Mouse (Mus musculus) MEL (cell line): Measurements from ENCODE around the gene Cdkal1. TPM values are rescaled to one million over a fixed set of nuclear protein-coding genes. Genes with fewer than 3 reads are reported as not detected.

Experiments
- DNase-seq: peaks from one replicate; pipeline ENCODE4 v3.0.0; 2011; ENCODE audit warnings: low read depth, low spot score
- H3K27ac ChIP-seq: 2 replicates; pipeline ENCODE4 v1.5.1; 2012; ENCODE audit warnings: low read depth, mild to moderate bottlenecking, control low read depth, low read length, moderate library complexity; ENCODE audit not compliant: control insufficient read depth
- H3K27me3 ChIP-seq, 2 experiments: fragments of 150-350 bp in 1 of 2; sonication (generic) in 1 of 2; 2 replicates each; pipeline ENCODE4 v1.6.1; 2012; ENCODE audit warnings: low read length in 2 of 2, mild to moderate bottlenecking in 2 of 2, improper control_type of control experiment in 1 of 2, moderate library complexity in 1 of 2; ENCODE audit not compliant: insufficient read depth in 2 of 2, control insufficient read depth in 1 of 2
- H3K36me3 ChIP-seq, 2 experiments: 2 replicates each; pipeline ENCODE4 v1.6.1; 2012 to 2014; ENCODE audit warnings: low read length in 2 of 2, improper control_type of control experiment in 1 of 2, inconsistent platforms in 1 of 2, mild to moderate bottlenecking in 1 of 2; ENCODE audit not compliant: insufficient read depth in 2 of 2, control insufficient read depth in 1 of 2
- H3K4me1 ChIP-seq, 2 experiments: fragments of 150-350 bp in 1 of 2; sonication (generic) in 1 of 2; 2 replicates each; pipeline ENCODE4 v1.6.1; 2012; ENCODE audit warnings: low read length in 2 of 2, improper control_type of control experiment in 1 of 2, mild to moderate bottlenecking in 1 of 2; ENCODE audit not compliant: insufficient read depth in 2 of 2, control insufficient read depth in 1 of 2
- H3K4me3 ChIP-seq, 2 experiments: fragments of 150-350 bp in 1 of 2; sonication (generic) in 1 of 2; 2 replicates each; pipeline ENCODE4 v1.5.1; 2012; ENCODE audit warnings: low read depth in 2 of 2, low read length in 2 of 2, mild to moderate bottlenecking in 2 of 2, moderate library complexity in 2 of 2, control low read depth in 1 of 2, improper control_type of control experiment in 1 of 2; ENCODE audit not compliant: control insufficient read depth in 1 of 2, insufficient read depth in 1 of 2
- H3K79me2 ChIP-seq: 2 replicates; pipeline ENCODE4 v1.6.1; 2012; ENCODE audit warnings: mild to moderate bottlenecking, low read length, moderate library complexity; ENCODE audit not compliant: control insufficient read depth, poor library complexity, insufficient read depth
- H3K9ac ChIP-seq: 2 replicates; pipeline ENCODE4 v1.6.1; 2012; ENCODE audit warnings: low read depth, mild to moderate bottlenecking, control low read depth, low read length, moderate library complexity; ENCODE audit not compliant: control insufficient read depth, poor library complexity, severe bottlenecking
- H3K9me3 ChIP-seq: fragments of 150-350 bp; sonication (generic); replicated peaks from 2 replicates; pipeline ENCODE4 v1.6.1; 2012; ENCODE audit warnings: mild to moderate bottlenecking, low read length, improper control_type of control experiment, moderate library complexity; ENCODE audit not compliant: insufficient read depth
- CHD2 ChIP-seq: IDR thresholded peaks from 2 replicates; pipeline ENCODE4 v1.6.1; 2011; ENCODE audit warnings: low read length, improper control_type of control experiment
- CTCF ChIP-seq, 3 experiments: IDR thresholded peaks in 2 of 3; conservative IDR thresholded peaks in 1 of 3; 2 replicates each; pipeline ENCODE4 v1.5.1; 2011 to 2012; ENCODE audit warnings: low read length in 3 of 3, low read depth in 2 of 3, mild to moderate bottlenecking in 2 of 3, improper control_type of control experiment in 1 of 3, inconsistent platforms in 1 of 3, mixed read lengths in 1 of 3, moderate library complexity in 1 of 3; ENCODE audit not compliant: control insufficient read depth in 1 of 3, insufficient read depth in 1 of 3, poor library complexity in 1 of 3, severe bottlenecking in 1 of 3
- E2F4 ChIP-seq: IDR thresholded peaks from 2 replicates; pipeline ENCODE4 v1.6.1; 2011; ENCODE audit warnings: low read depth, low read length, improper control_type of control experiment, borderline replicate concordance
- GABPA ChIP-seq: IDR thresholded peaks from 2 replicates; pipeline ENCODE4 v1.6.1; 2012; ENCODE audit warnings: low read depth, mild to moderate bottlenecking, inconsistent platforms, low read length, improper control_type of control experiment, moderate library complexity
- MAFK ChIP-seq: IDR thresholded peaks from 2 replicates; pipeline ENCODE4 v1.6.1; 2011; ENCODE audit warnings: low read depth, mild to moderate bottlenecking, low read length, improper control_type of control experiment, borderline replicate concordance
- MAX ChIP-seq: IDR thresholded peaks from 2 replicates; pipeline ENCODE4 v1.6.1; 2011; ENCODE audit warnings: low read length, improper control_type of control experiment
- MAZ ChIP-seq: IDR thresholded peaks from 2 replicates; pipeline ENCODE4 v1.6.1; 2012; ENCODE audit warnings: low read depth, mild to moderate bottlenecking, inconsistent platforms, low read length, improper control_type of control experiment
- MXI1 ChIP-seq: IDR thresholded peaks from 2 replicates; pipeline ENCODE4 v1.6.1; 2011; ENCODE audit warnings: mild to moderate bottlenecking, low read depth, low read length, improper control_type of control experiment
- NRF1 ChIP-seq: IDR thresholded peaks from 2 replicates; pipeline ENCODE4 v1.6.1; 2014; ENCODE audit warnings: low read depth, mild to moderate bottlenecking, inconsistent platforms, low read length, improper control_type of control experiment, moderate library complexity; ENCODE audit not compliant: poor library complexity, insufficient read depth, severe bottlenecking
- POLR2A ChIP-seq, 2 experiments: IDR thresholded peaks; 2 replicates each; pipeline ENCODE4 v1.6.1; 2011 to 2012; ENCODE audit warnings: low read length in 2 of 2, mild to moderate bottlenecking in 2 of 2, control low read depth in 1 of 2, improper control_type of control experiment in 1 of 2, low read depth in 1 of 2, moderate library complexity in 1 of 2; ENCODE audit not compliant: control insufficient read depth in 1 of 2, insufficient read depth in 1 of 2, poor library complexity in 1 of 2
- SIN3A ChIP-seq: IDR thresholded peaks from 2 replicates; pipeline ENCODE4 v1.6.1; 2012; ENCODE audit warnings: low read length, improper control_type of control experiment, inconsistent platforms
- TAL1 ChIP-seq: IDR thresholded peaks from 2 replicates; pipeline ENCODE4 v1.6.1; 2012; ENCODE audit warnings: mild to moderate bottlenecking, inconsistent platforms, low read length, moderate library complexity, mixed read lengths
- TCF12 ChIP-seq: IDR thresholded peaks from 2 replicates; pipeline ENCODE4 v1.6.1; 2014; ENCODE audit warnings: low read depth, mild to moderate bottlenecking, inconsistent platforms, low read length, improper control_type of control experiment, moderate library complexity
- USF1 ChIP-seq: IDR thresholded peaks from 2 replicates; pipeline ENCODE4 v1.6.1; 2014; ENCODE audit warnings: low read depth, mild to moderate bottlenecking, inconsistent platforms, low read length, improper control_type of control experiment, moderate library complexity
- ZC3H11A ChIP-seq: IDR thresholded peaks from 2 replicates; pipeline ENCODE4 v1.6.1; 2012; ENCODE audit warnings: low read depth, mild to moderate bottlenecking, inconsistent platforms, low read length, improper control_type of control experiment
- ZKSCAN1 ChIP-seq: IDR thresholded peaks from 2 replicates; pipeline ENCODE4 v1.6.1; 2012; ENCODE audit warnings: low read depth, mild to moderate bottlenecking, inconsistent platforms, low read length, improper control_type of control experiment, moderate library complexity
- polyA plus RNA-seq, 2 experiments: library from polyadenylated mRNA; stranded (reverse) in 1 of 2; unstranded in 1 of 2; fragments of >175 nt in 1 of 2; fragments of >200 nt in 1 of 2; gene quantifications; 2 replicates each; pipeline versions ENCODE4 v1.2.1 to v1.2.4; 2012; ENCODE audit warnings: low replicate concordance in 2 of 2, low read depth in 1 of 2; ENCODE audit not compliant: insufficient read length in 2 of 2, insufficient read depth in 1 of 2, missing spikeins in 1 of 2
- total RNA-seq: library from RNA; depleted of rRNA; stranded (reverse); fragments of 300-350 nt; gene quantifications from 2 replicates; pipeline ENCODE4 v1.2.3, GENCODE M21; 2012; rRNA removed

Cdkal1 gene
- total and polyA plus RNA-seq, 3 experiments, result 10.6 to 11.0 TPM; not detected in 1

DNA sequence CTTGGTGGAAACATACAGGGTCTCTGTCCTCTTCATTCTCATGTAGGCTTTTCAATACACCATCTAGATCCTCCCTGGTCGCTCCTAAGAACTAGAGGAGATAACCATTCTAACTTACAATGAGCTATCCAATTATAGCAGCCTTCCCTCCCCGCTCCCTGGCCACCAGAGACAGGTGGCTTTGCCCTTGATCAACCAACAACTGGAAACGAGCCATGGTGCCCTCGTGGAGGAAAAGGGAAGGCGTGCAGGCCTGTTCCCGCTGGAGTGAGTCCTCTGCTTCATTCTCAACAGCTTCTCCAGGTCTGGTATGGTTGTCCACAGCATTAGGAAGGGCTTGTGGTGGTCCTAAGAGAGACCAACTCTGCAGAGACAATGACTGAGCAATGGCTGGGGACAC, 706.1 kb downstream of the Cdkal1 start:
- no peaks in the 10 kb centered on the region for H3K79me2 ChIP-seq
- DNase-seq, result no peak
- no peaks in the 10 kb centered on the region for H3K9me3 ChIP-seq
- H3K9ac ChIP-seq, result no peak overlapping the region
- no peaks in the 10 kb centered on the region for H3K27me3 ChIP-seq
- no peaks in the 10 kb centered on the region for H3K36me3 ChIP-seq
- H3K4me3 ChIP-seq, result no peak overlapping the region
- no peak overlapping the region for H3K27ac ChIP-seq
- no peak for TF ChIP-seq ZC3H11A
- no peak for TF ChIP-seq TCF12
- TF ChIP-seq SIN3A, result no peak
- no peak for TF ChIP-seq CHD2
- no peak for TF ChIP-seq MAFK
- no peak for TF ChIP-seq GABPA
- TF ChIP-seq MAZ, result no peak
- no peak for TF ChIP-seq USF1
- no peak for TF ChIP-seq MXI1
- TF ChIP-seq E2F4, result no peak
- no peak for TF ChIP-seq MAX
- TF ChIP-seq ZKSCAN1, result no peak
- TF ChIP-seq NRF1, result no peak
- TF ChIP-seq POLR2A (IDR thresholded peaks at IDR 0.05; ENCODE audit: control insufficient read depth in 1 of 2, insufficient read depth in 1 of 2, low read depth in 1 of 2, low read length in 2 of 2, poor library complexity in 1 of 2), result no peak
- TF ChIP-seq, all 39 proteins: peak for 0
- H3K4me1 ChIP-seq, result no peaks in the 10 kb centered on the region

DNA sequence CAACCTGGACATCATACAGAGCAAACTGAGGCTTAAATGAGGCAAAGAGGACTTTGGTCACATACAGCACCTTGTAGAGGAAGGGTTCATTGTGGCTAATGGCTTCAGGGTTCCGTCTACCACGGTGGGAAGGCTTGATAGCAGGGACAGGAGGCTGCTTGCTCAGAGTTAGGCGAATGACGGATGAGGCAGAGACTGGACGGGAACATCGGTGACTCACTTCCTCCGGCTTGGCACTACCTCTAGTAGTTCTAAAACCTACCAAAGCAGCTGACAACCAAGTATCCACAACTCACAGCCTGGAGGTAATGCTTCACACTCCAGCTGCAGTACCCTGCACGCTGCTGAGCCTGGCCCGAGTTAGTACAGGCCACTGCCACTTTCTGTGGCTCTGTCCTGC, 706.9 kb downstream of the Cdkal1 start:
- DNase-seq, result no peak
- Histone ChIP-seq H3K27ac (no peak overlapping the region), H3K9ac (no peak overlapping the region), H3K4me3 (no peak overlapping the region), H3K79me2 (no peaks in the 10 kb centered on the region), H3K4me1 (no peaks in the 10 kb centered on the region), H3K36me3 (no peaks in the 10 kb centered on the region), H3K27me3 (no peaks in the 10 kb centered on the region), H3K9me3 (no peaks in the 10 kb centered on the region)
- TF ChIP-seq TAL1 (no peak), ZKSCAN1 (no peak), MAX (no peak), CTCF (IDR thresholded peaks at IDR 0.05 in 2 of 3, conservative IDR thresholded peaks at IDR 0.05 in 1 of 3; ENCODE audit: control insufficient read depth in 1 of 3, insufficient read depth in 1 of 3, low read depth in 2 of 3, low read length in 3 of 3, poor library complexity in 1 of 3, severe bottlenecking in 1 of 3) (no peak), CHD2 (no peak)

Other genes starting within 250 kb of the Cdkal1 start
- 12.4 and 12.8 TPM in 2 replicates for gene E2f3, start 130.4 kb upstream of the Cdkal1 start, total RNA-seq
- 10 to 100 TPM in 1 of 2 experiments, not detected in 1; 20.0 TPM for gene E2f3, start 130.4 kb upstream of the Cdkal1 start, polyA plus RNA-seq